Mouse (Mus musculus) heart, adult 2 months (tissue): ENCODE results near the gene Nubp1.

Experiments
- CTCF ChIP-seq: fragments of 200-600 bp; IDR thresholded peaks from 2 replicates; pipeline ENCODE4 v1.8.1; 2022; ENCODE audit warnings: antibody characterized with exemption, mild to moderate bottlenecking, moderate library complexity
- EP300 ChIP-seq: fragments of 200-500 bp; IDR thresholded peaks from 2 replicates; pipeline ENCODE4 v1.6.1; 2011; ENCODE audit warnings: low read depth, low read length, control low read depth; ENCODE audit not compliant: insufficient read depth
- POLR2A ChIP-seq: fragments of 200-500 bp; IDR thresholded peaks from 2 replicates; pipeline ENCODE4 v1.6.1; 2011; ENCODE audit warnings: mild to moderate bottlenecking, low read depth, low read length, control low read depth; ENCODE audit not compliant: insufficient read depth

- TF ChIP-seq CTCF (no peak), POLR2A (no peak), EP300 (no peak)
Measured at GRCm38 (mm10) chr16:10460188-10460587, 48.4 kb downstream of the Nubp1 start.
